Mouse (Mus musculus) embryonic facial prominence, embryonic 10.5 days (tissue): ENCODE measurements around the gene Riok1. TPM values are rescaled to one million over a fixed set of nuclear protein-coding genes. Genes with fewer than 3 reads are reported as not detected.

Source experiments
- DNase-seq: peaks from one replicate; pipeline ENCODE4 v3.0.0-alpha.2; 2017; ENCODE audit warnings: low spot score
- H3K27ac ChIP-seq: fragments of 300-500 bp; sonication (generic); replicated peaks from 2 replicates; pipeline ENCODE4 v1.5.1; 2016; ENCODE audit warnings: mild to moderate bottlenecking
- H3K27me3 ChIP-seq: fragments of 300-500 bp; sonication (generic); replicated peaks from 2 replicates; pipeline ENCODE4 v1.6.1; 2016; ENCODE audit warnings: low read depth, mild to moderate bottlenecking; ENCODE audit not compliant: poor library complexity, severe bottlenecking
- H3K36me3 ChIP-seq: fragments of 300-500 bp; sonication (generic); replicated peaks from 2 replicates; pipeline ENCODE4 v1.6.1; 2016; ENCODE audit warnings: mild to moderate bottlenecking, moderate library complexity
- H3K4me1 ChIP-seq: fragments of 300-500 bp; sonication (generic); 2 replicates; pipeline ENCODE4 v1.6.1; 2016
- H3K4me3 ChIP-seq: fragments of 300-500 bp; sonication (generic); 2 replicates; pipeline ENCODE4 v1.5.1; 2016; ENCODE audit warnings: mild to moderate bottlenecking, moderate library complexity
- H3K9me3 ChIP-seq: fragments of 300-500 bp; sonication (generic); 2 replicates; pipeline ENCODE4 v1.6.1; 2016; ENCODE audit warnings: mild to moderate bottlenecking
- WGBS: fragments of 180-500 bp; shearing (Covaris S2); methylation state at CpG from one replicate; pipeline ENCODE4 v1.1.7; 2016; 5-methylcytosine and 5-hydroxymethylcytosine counted together
- polyA plus RNA-seq: library from polyadenylated mRNA; unstranded; fragments of >200 nt; fragmentation: Nextera tagmentation; extraction: Ambion mirVana; gene quantifications from 2 replicates; pipeline ENCODE4 v1.2.1, GENCODE M21; 2016

The Riok1 gene
- polyA plus RNA-seq, 1 experiment from 2014 or later = 61.8 TPM

DNA sequence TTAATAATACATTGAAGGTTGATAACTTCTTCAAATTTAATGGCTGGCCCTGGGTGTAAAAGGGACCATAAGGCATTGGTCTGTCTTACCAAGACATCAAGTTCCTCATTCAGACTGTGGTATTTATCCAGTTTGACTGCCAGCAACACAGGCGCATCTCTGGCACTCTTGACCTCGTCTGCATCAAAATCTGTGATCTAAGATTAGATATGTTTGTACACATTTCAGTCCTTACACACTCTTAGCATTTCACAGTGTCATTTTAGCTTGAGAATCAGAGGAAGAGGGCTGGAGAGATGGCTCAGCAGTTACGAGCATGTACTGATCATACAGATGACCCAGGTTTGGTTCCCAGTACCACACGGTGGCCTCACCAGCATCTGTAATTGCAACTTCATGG lies 21.2 kb upstream of the Riok1 start:
- H3K27me3 ChIP-seq = no peaks in the 10 kb centered on the region
- H3K27ac ChIP-seq = no peak overlapping the region
- no peak for DNase-seq
- H3K4me3 ChIP-seq = no peak overlapping the region
- no peaks in the 10 kb centered on the region for H3K9me3 ChIP-seq
- no peaks in the 10 kb centered on the region for H3K4me1 ChIP-seq
- 87% methylated on average over 4 of the region's 4 CpGs for WGBS
- no peaks in the 10 kb centered on the region for H3K36me3 ChIP-seq

DNA sequence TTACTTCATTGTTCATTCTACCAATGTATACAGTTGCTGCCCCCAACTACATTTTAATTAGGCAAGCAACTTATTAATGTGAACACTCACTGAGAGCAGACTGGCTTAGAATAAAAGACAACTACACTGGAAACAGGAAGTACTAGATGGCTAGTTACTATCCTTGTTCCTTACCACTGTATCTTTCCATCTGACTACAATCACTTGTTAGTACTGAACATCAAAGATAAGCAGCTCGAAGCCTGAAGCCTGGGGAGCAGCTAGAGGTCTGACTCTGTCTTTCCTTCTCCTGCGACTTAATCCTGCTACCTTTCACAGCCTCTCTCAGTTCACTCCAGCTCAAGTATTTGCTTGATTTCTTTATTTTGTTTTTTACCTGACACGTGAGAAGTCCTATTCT lies 18.0 kb upstream of the Riok1 start:
- H3K27ac ChIP-seq = no peak overlapping the region
- DNase-seq = no peak
- 70% methylated on average over 3 of the region's 3 CpGs for WGBS

DNA sequence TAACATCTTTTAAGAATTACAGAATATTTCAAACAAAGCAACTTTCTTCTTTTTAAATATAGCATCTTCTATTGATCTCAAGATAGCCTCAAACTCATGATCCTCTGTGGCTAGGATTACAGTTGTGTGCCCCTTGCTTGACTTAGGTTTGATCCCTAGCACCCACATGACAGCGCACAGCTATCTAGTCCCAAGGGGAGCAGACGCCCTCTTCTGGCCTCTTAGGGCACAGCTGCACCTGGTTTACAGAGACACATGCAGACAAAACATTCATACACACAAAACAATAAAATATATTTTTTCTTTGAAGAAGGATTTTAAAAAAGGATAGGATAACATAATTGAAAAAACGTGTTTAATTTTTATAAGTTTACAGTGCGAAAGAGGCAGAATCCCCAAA lies 10.9 kb upstream of the Riok1 start:
- no peak for DNase-seq
- Histone ChIP-seq H3K9me3 (no peaks in the 10 kb centered on the region), H3K27ac (no peak overlapping the region), H3K4me3 (no peak overlapping the region), H3K36me3 (no peaks in the 10 kb centered on the region), H3K27me3 (no peaks in the 10 kb centered on the region), H3K4me1 (no peaks in the 10 kb centered on the region)
- WGBS = 36% methylated on average over 4 of the region's 4 CpGs

More for the DNA sequence above, 18.0 kb upstream of the Riok1 start:
- Histone ChIP-seq H3K27me3 (no peaks in the 10 kb centered on the region), H3K4me3 (no peak overlapping the region), H3K4me1 (no peaks in the 10 kb centered on the region), H3K9me3 (no peaks in the 10 kb centered on the region), H3K36me3 (no peaks in the 10 kb centered on the region)

DNA sequence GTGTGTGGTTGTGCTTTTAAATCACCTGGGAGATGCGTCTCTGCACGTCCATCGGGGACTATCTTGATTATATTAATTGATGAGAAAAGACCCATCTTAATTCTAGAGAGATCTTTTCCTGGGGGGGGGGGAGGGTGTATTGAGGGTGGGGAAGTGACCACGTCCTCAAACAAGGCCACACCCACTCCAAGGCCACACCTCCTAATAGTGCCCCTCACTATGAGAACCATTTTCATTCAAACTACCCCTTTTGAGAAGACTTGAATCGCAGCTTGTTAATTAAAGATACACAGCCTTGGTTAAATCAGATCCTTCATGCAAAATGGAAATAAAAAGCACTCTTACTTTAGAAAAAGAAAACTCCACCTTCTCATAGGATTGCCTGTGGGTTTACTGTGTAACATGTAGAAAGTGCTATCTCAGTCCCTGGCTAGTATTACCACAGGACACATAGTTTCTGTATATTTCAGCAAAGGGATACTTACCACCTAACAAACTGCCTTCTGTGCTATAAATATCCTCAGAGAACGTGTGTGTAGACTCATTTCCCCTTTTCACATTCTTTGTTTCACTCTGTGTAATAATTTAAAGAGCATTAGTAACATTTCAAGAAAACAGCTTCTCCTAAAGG lies 9.1 kb upstream of the Riok1 start:
- DNase-seq = no peak
- H3K4me1 ChIP-seq = no peaks in the 10 kb centered on the region
- no peaks in the 10 kb centered on the region for H3K36me3 ChIP-seq
- H3K27ac ChIP-seq = no peak overlapping the region
- WGBS = 68% methylated on average over 6 of the region's 6 CpGs
- no peak overlapping the region for H3K4me3 ChIP-seq
- no peaks in the 10 kb centered on the region for H3K27me3 ChIP-seq
- no peaks in the 10 kb centered on the region for H3K9me3 ChIP-seq

DNA sequence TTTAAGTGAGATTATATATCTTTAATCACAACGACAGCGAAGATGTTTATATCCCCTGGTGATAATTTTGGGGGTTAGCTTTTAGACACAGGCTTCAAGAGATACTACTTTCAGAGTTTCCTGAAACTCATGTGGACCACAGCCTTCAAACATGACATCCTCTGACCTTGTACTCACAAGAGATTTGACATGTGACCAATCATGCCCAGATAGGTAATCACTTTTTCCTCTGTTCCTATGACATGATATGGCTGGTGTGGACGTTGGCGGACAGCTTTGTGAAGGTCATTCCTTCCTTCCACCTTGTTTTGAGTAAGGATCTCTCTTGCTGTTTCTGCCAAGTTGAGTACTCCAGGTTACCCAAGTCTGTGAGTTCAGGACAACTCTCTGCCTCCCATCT lies 8.4 kb upstream of the Riok1 start:
- Histone ChIP-seq H3K27me3 (no peaks in the 10 kb centered on the region), H3K4me3 (no peak overlapping the region), H3K36me3 (no peaks in the 10 kb centered on the region), H3K9me3 (no peaks in the 10 kb centered on the region), H3K27ac (no peak overlapping the region), H3K4me1 (no peaks in the 10 kb centered on the region)
- no peak for DNase-seq
- 89% methylated on average over 4 of the region's 4 CpGs for WGBS

GRCm38 (mm10) chr13:38037044-38037687 lies 371 bp downstream of the Riok1 start, which contains the start of gene Cage1:
Cage1 (minus strand) TSS chr13:38037069.
- WGBS = under 1% methylated on average over 47 of the region's 47 CpGs
- Histone ChIP-seq H3K4me3 (peak within 1 kb of the TSS; percentile 95), H3K9me3 (no peaks in the 10 kb centered on the region), H3K36me3 (peaks cover 35% of the 10 kb centered on the region), H3K27me3 (no peaks in the 10 kb centered on the region), H3K27ac (peak within 1 kb of the TSS; percentile 87), H3K4me1 (peaks cover 19% of the 10 kb centered on the region)
- peak; percentile 98 for DNase-seq

DNA sequence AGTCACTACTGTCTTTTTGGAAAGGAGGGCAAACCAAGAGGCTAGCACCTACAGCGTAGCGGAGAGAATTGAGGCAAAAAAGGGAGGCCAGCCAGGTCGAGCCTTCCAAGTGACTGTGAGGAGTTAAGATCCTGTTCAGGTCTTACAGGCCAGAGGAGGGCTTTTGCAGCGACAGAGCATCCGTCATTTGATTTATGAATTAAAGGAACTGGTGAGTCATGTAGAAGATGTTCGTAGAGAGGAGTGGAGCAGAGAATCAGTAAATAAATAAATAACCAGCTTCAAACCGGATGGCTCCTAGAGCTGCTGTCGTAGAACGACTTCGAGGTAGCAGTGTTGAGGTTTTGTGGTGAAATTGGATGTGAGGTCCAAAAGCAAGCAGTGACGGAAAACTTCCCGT lies 1.0 kb downstream of the Riok1 start:
- H3K4me3 ChIP-seq = peak overlapping the region; percentile 95
- H3K27ac ChIP-seq = peak overlapping the region; percentile 87
- WGBS = 56% methylated on average over 12 of the region's 12 CpGs
- H3K36me3 ChIP-seq = peaks cover 41% of the 10 kb centered on the region
- DNase-seq = no peak
- peaks cover 19% of the 10 kb centered on the region for H3K4me1 ChIP-seq
- H3K9me3 ChIP-seq = no peaks in the 10 kb centered on the region
- H3K27me3 ChIP-seq = no peaks in the 10 kb centered on the region

- H3K27me3 ChIP-seq = no peaks in the 10 kb centered on the region
- H3K27ac ChIP-seq = no peak overlapping the region
- no peak for DNase-seq
- no peak overlapping the region for H3K4me3 ChIP-seq
- 95% methylated on average over 3 of the region's 3 CpGs for WGBS
- H3K9me3 ChIP-seq = no peaks in the 10 kb centered on the region
- H3K36me3 ChIP-seq = peaks cover 100% of the 10 kb centered on the region
- H3K4me1 ChIP-seq = no peaks in the 10 kb centered on the region
Measured at GRCm38 (mm10) chr13:38049888-38050287, 13.1 kb downstream of the Riok1 start.

- H3K36me3 ChIP-seq = peaks cover 59% of the 10 kb centered on the region
- no peak overlapping the region for H3K27ac ChIP-seq
- no peak for DNase-seq
- no peak overlapping the region for H3K4me3 ChIP-seq
- H3K9me3 ChIP-seq = no peaks in the 10 kb centered on the region
- 92% methylated on average over 11 of the region's 11 CpGs for WGBS
- H3K27me3 ChIP-seq = no peaks in the 10 kb centered on the region
- H3K4me1 ChIP-seq = no peaks in the 10 kb centered on the region
Measured at GRCm38 (mm10) chr13:38062678-38063077, 25.9 kb downstream of the Riok1 start.

- no peak overlapping the region for H3K27ac ChIP-seq
- no peaks in the 10 kb centered on the region for H3K4me1 ChIP-seq
- peaks cover 35% of the 10 kb centered on the region for H3K36me3 ChIP-seq
- 76% methylated on average over 11 of the region's 11 CpGs for WGBS
- peak; percentile 51 for DNase-seq
- no peaks in the 10 kb centered on the region for H3K9me3 ChIP-seq
- no peak overlapping the region for H3K4me3 ChIP-seq
- no peaks in the 10 kb centered on the region for H3K27me3 ChIP-seq
Measured at GRCm38 (mm10) chr13:38064854-38065663, 28.3 kb downstream of the Riok1 start.

- H3K4me3 ChIP-seq = no peak overlapping the region
- H3K27me3 ChIP-seq = no peaks in the 10 kb centered on the region
- H3K9me3 ChIP-seq = no peaks in the 10 kb centered on the region
- no peaks in the 10 kb centered on the region for H3K36me3 ChIP-seq
- no peak overlapping the region for H3K27ac ChIP-seq
- H3K4me1 ChIP-seq = peaks cover 12% of the 10 kb centered on the region
- no peak for DNase-seq
- WGBS = 88% methylated on average over 4 of the region's 4 CpGs
Measured at GRCm38 (mm10) chr13:38070945-38071344, 34.1 kb downstream of the Riok1 start.

DNA sequence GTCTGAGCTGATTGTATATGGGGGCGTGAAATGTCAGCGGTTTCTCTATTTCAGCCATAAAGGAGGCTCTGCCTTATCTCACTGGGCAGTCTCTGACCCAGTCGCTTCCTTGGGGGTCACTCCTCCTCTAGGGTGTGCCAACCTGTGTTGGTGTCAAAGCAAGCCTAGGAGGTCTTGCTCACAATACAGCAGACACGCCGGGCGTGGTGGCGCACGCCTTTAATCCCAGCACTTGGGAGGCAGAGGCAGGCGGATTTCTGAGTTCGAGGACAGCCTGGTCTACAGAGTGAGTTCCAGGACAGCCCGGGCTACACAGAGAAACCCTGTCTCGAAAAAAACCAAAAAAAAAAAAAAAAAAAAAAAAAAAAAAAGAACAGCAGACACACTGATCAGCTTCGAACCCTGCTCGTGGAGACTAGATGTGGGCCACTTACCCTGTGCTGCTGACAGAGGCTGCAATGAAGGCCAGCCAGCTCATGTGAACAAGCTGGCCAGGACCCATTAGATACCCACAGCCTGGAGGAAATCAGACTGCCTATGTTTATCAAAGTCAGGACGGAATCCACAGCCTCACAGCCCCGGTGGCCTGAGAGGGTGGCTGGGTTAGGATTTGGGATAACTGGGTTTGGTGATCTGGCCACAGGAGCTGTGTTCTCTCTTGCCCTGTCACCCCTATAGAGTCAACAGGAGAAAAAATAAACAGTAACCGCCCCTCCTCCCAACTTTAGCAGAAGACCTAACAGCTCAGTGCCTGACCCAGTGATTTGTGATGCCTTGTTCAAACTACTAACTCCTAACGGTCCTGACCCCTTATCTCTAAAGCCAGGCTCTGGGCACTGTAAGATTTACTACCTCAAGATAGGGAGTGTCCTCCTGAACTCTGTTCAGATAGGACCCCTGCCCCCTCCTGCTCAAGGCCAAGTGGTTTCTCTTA lies 36.8 kb downstream of the Riok1 start:
- Histone ChIP-seq H3K27ac (no peak overlapping the region), H3K4me1 (peaks cover 25% of the 10 kb centered on the region), H3K9me3 (no peaks in the 10 kb centered on the region), H3K36me3 (no peaks in the 10 kb centered on the region), H3K27me3 (no peaks in the 10 kb centered on the region), H3K4me3 (no peak overlapping the region)
- DNase-seq = no peak
- WGBS = 83% methylated on average over 18 of the region's 18 CpGs
